Mouse (Mus musculus): ENCODE results near the gene Calcoco1.
"Not testable (repeated sequence)": the region's sequence is repeated elsewhere in the genome, so short reads cannot be mapped to it uniquely, and the experiment has no call there.

Calcoco1 gene

GRCm38 (mm10) chr15:102692991-102693411 lies 29.0 kb downstream of the Calcoco1 start:
- peak in 1 of 2 experiments; percentile 63 for DNase-seq (ENCODE audit: low spot score in 2 of 2)

GRCm38 (mm10) chr15:102692321-102692804 lies 29.6 kb downstream of the Calcoco1 start:
- DNase-seq (ENCODE audit: low spot score in 2 of 2), result no peak

DNA sequence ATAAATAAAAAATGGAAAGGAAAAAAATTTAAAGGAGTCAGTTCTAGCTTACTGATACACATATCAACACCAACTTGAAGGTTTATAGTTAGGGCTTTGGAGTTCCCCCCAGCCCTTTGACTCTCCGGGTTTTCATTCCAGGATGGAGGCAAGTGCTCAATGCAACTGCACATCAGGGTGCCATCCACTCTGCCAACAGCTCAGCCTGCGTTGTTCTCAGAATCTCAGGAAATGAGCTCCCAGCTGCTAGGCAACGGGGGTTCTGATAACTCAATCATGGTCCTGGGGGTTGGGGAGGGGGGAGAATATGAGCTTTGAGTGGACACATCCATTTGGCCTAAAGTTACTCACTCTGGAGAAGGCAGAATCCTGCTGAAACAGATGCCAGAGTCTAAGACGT lies 36.2 kb downstream of the Calcoco1 start:
- no peak for DNase-seq (ENCODE audit: low spot score in 2 of 2)

- no peak for DNase-seq (ENCODE audit: low spot score in 2 of 2)
Measured at GRCm38 (mm10) chr15:102683670-102684069, 38.3 kb downstream of the Calcoco1 start.

DNA sequence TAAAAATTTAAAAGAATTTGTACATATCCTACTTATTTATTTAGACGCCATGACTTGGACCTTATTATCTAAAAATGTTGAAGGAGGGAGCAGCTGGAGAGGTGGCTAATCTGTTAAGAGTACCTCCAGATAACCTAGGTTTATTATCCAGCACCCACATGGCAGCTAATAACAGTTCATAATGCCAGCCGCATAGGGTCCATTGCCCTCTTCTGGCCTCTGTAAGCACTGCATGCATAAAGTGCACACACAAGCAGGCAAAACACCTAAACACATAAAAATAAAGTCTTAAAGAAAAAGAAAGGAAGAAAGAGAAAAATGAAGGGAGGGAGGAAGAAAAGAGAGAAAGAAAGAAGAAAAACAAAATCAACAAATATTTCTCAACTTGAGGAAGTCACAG lies 45.6 kb downstream of the Calcoco1 start:
- no peak for DNase-seq (ENCODE audit: low spot score in 2 of 2)

DNA sequence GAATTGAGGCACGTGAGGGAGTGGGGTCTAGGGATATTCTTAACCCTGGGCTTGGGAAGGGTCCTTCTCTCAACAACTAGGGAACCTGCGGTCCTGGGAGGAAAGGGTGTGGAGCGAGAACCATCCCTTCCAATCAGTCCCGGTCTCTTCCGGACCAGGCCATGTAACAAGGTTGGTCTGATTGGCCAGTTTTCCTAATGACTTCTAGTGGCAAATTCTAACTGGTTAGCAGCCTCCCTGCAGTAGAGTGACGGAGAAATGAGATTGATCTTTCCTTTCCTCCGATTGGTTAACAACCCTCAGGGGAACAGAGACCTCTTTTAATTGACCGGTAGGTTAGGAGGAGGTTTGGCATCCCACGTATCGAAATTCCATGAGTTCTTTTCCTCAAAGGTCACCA lies 48.4 kb downstream of the Calcoco1 start:
- peak; percentile 61 to 71 for DNase-seq (ENCODE audit: low spot score in 2 of 2)

- DNase-seq (ENCODE audit: low spot score in 2 of 2), result peak in 1 of 2 experiments; percentile 39
Measured at GRCm38 (mm10) chr15:102672215-102673071, 49.5 kb downstream of the Calcoco1 start, which contains the start of gene Atp5g2. Gene Atp5g2, minus strand, starts transcription at chr15:102672352.

DNA sequence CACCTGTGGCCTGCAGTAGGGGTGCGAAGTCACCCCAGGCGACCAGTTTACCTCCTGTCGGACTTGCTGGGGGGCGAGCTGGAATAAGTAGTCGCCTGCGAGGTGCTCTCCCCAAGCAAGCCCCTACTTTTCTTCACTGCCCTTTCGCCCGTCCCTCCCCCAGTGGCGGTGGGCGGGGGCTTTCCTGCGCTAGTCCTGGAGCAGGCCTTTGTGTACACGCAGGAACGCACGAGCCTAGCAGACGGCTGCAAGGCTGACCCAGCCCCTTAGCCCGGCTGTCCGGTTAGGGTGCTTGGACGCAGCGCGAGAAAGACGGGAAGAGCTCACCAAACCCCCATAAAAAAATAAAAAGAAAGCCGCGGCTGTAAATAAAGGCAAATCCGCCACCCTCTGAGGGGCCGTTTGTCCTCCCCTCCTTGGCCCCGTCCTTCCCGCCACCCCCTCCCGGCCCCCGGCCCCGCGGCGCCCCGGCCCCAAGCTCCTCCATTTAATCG lies 50.2 kb downstream of the Calcoco1 start:
- peak in 1 of 2 experiments; percentile 70 for DNase-seq (ENCODE audit: low spot score in 2 of 2)

GRCm38 (mm10) chr15:102670767-102671575 lies 51.0 kb downstream of the Calcoco1 start:
- peak; percentile 96 to 98 for DNase-seq (ENCODE audit: low spot score in 2 of 2)

GRCm38 (mm10) chr15:102670281-102670680 lies 51.7 kb downstream of the Calcoco1 start:
- DNase-seq (ENCODE audit: low spot score in 2 of 2), result no peak

DNA sequence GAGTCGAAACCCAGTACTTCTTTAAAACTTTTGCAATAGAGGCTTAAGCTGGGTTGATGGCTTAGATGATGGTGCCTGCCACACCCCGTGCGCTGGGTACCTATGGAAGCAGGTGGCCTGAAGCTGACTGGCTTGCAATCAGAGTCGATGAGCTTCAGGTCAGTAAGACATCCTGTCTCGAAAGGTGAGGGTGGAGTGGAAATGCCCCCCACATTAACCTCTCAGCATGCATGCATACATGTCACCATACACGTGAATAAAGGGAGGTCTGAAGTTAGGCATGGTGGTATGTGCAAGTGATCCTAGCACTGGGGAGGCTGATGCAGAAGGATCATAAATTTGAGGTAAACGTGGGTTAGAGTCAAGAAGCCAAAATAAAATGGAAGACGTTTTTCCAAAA lies 52.4 kb downstream of the Calcoco1 start:
- no peak for DNase-seq (ENCODE audit: low spot score in 2 of 2)

DNA sequence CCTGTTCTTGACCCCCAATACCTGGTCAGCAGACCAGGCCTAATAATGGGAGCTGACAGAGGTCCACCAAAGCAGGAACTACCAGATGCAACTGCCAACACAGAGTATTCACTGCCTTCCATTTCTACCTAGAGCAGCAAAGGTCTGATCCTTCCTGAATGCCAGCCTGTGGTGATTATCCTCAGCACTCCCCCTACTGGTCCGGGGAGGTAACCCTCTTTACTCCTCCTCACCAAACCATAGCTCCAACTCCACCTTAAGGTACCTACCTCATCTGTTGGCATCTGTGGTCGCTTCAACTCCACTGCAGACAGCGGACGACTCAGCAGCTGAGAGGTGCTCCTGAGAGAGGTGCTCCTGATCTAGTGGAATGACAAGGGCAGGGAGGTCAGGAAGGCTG lies 56.5 kb downstream of the Calcoco1 start:
- peak in 1 of 2 experiments; percentile 67 for DNase-seq (ENCODE audit: low spot score in 2 of 2)

DNA sequence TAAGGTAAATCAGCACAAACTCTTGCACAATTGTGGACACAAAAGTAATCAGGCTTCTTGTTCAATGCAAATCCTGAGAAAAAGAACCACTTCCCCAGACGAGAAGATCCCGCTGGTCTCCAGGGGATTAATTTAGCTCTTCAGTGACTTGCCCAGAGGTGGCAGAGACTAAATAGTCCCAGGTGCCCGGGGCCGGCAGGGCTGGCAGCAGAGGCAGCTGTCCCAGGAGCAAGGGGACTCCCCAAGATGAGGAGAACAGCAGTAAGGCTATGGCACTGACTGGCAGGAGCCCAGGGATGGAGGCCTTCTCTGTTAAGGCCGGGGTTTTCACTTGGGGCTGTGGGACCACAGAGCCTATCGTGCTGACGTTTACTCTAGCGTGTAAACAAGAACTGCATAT lies 58.2 kb downstream of the Calcoco1 start:
- DNase-seq (ENCODE audit: low spot score in 2 of 2), result no peak

GRCm38 (mm10) chr15:102662601-102663000 lies 59.4 kb downstream of the Calcoco1 start:
- DNase-seq (ENCODE audit: low spot score in 2 of 2), result not testable (repeated sequence)

DNA sequence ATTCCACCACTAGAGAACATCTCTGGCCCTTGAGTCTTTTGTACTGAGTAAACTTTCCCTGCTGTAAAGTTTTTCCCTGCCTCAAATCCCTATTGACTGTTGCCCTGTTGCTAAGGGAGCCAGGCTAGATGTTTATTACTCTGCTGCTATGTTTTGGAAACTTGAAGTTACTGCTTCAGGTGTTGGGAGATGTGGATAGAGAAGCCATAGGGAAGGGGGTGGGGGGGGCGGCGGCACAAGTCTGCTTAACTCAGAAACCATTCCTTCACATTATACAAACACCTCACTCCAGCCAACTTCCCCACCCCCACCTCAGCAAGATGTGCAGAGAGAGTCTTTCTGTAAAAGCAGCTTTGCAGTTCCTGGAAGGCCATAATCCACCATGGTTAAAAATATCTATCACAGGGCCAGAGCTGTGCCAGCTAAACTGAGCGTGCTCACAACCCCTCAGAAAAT lies 64.0 kb downstream of the Calcoco1 start:
- no peak for DNase-seq (ENCODE audit: low spot score in 2 of 2)

Data from left cerebral cortex, adult 9 months (tissue).